Mouse (Mus musculus) cerebellum, postnatal 36 days (tissue): ENCODE data around the gene Rgl3.

ENCODE experiments used
- DNase-seq, 2 experiments: peaks; one replicate each; pipeline ENCODE4 v3.0.0; 2021 to 2022; ENCODE audit warnings: mixed read lengths in 2 of 2

Gene Rgl3

DNA sequence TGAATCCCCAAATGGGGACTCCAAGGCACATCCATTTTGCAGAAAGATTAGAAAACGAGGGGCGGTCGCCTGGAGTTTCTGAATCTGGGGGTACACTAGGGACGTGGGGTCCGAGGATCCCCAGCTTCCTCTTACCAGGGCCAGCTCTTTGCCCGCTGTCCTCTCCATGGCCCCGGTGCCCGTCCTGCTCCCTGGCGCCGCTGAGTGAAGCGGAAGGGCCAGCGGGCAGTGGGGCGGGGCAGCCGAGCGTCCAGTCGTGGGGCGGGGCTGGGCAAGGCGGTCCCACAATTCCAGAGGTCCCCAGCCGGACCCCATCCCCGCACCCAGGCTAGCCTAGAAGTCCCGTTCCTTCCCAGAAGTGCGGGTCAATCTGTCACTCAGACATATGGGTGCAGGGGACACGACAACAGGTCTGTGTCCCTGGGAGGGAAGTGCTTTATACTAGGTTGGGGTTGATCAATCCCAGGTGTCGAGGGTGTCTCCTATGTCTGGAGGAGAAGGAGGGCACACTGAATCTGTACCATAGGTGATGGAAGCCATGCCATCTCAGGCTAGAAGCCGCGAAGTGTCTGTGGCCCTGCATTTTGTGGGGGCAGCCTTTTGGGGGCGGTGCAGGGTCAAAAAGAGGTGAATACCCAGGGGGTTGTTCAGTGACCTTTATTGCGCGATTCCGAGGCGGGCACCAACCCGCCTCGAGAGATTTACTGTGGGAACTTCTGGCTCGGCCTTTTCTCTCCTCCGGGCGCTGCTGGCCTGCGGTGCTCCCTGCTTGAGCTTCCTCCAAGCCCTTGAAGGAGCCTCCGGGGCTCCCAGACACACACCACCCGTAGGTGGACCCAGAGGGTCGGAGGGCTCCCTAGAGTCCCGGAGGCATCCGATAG is at the start of gene Rgl3:
Rgl3 (minus strand) TSS at position 217 of the 881 bp plus-strand sequence.
- peak; percentile 76 to 83 for DNase-seq

DNA sequence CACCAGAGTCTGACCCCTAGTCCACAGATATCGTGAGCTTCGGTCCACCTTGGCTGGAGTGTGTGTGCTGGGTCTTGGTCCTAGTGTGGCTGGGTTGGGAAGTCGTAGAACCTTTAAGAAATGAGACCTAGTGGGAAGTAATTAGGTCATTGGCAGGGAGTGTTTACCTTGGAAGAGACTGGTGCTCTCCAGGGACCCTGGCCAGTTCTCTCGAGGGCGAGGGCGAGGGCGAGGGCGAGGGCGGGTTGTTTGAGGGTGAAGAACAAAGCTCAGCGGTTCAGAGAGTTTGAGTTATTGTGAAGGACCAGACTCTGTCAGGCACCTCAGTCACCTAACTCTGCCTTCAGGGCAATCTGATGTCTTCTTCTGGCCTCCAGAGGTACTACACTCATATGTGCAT is 48.6 kb upstream of the Rgl3 start:
- DNase-seq = no peak

DNA sequence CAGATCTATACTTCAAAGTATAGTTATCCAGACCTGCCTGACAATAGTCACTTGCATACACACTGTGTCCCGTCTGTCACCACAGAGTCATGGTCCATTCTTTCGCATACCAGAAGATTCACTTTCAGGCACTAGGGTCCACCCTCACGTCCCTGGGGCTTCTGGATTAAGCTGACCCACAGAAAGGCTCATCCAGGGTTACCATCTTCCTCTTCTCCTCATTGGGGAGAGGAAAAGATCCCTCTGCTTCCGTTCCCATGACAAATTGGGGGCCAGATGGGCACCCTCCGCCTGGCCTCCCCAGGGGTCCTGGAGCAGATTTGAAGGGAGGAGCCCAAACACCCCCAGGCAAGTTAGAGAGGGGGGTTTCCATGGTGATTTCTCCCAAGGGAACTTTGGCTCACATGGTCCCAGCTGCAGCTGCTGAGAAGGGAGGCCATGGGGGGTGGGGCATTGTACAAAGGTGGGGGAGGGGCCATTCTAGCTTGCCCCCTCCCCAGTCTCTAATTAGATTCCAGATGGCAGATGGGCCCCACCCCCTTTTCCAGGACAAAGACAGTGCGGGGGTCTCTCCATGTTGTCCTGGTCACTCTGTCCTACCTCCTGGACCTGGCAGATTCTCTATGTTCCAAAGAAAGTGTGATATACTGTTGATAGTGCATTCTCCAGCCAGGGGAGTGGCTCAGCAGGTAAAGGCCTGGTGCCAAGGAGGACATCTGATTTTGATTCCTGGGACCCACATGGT is 46.2 kb upstream of the Rgl3 start:
- peak; percentile 37 to 39 for DNase-seq

DNA sequence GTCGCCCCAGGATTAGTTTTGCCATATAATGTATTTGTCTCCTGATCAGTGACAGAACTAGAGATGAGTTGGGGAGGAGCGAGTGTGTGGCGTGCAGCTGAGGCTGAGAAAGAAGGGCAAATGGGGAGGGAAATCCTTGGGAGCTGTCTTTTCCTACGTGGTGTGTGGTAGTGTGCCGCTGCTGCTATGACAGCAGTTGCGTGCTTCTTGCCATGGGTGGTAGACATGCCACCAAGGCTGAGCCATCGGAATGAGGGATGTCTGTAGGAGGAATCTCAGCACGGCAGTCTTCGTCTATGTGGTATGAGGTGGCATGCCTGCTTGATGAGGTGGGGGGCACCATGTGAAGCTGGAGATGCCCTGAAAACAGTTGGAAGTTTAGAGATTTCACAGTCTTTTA is 41.1 kb upstream of the Rgl3 start:
- no peak for DNase-seq

DNA sequence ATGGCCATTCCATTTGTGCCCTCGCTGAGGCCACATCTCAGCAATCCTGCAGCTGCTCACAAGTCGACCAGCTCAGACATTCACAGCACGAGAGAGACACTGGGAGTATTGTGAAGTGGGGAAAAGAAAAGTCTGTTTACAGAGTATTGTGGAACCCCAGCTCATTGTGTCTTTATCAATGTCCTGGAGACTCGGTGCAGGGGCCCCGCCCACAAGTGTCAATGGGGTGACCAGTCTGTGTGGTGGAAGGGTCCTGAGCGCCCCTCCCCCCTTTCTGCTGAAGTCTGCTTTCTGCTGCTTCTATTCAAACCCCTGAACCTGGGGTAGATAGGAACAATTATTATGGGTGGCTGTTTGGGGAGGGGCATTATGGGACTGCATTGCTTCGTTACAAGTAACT is 39.2 kb upstream of the Rgl3 start:
- DNase-seq = no peak

DNA sequence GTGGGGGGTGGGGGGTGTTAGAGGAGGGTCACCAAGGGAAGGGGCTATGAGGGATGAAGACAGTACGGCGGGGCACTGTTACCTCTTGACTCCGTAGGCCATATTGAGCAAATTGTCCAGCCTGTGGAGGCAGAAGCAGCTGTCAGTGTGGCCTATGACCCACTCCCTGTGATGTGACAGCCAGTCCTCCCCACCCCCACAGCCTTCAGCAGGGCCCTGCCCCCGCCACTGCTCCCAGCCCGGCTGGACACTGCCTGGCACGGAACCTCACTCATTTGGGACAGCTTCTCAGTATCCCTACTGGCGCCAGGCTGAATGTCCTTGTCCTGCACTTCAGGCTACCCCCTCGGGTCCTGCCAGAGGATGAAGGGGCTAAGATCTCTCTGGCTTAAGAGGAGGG is 35.3 kb upstream of the Rgl3 start:
- DNase-seq = peak in 1 of 2 experiments; percentile 35

DNA sequence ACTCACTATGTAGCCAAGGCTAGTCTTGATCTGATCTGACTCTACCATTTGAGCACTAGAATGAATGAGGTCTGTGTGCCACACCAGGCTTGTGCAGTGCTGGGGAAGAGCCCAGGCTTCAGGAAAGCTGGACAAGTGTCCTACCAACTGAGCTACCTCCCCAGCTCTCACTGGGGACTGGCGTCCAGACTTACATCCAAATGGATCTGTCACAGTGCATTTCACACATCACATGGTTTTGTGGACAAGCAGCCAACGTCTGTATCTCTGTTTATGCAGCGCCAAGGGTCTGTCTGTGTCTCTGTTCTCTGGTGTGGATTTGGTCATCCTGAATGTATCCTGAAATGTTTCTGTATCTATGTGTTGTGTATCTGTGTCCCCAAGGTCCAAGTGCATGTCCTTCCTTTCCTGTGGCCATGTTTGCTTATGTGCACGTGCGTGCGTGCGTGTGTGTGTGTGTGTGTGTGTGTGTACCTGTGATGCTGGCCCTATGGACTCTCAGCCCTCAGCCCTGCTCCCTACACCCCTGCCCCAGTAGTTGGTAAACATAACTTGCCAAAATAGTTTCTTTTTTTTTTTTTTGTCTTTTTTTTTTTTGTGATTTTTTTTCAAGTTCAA is 28.1 kb upstream of the Rgl3 start:
- peak; percentile 60 to 63 for DNase-seq

DNA sequence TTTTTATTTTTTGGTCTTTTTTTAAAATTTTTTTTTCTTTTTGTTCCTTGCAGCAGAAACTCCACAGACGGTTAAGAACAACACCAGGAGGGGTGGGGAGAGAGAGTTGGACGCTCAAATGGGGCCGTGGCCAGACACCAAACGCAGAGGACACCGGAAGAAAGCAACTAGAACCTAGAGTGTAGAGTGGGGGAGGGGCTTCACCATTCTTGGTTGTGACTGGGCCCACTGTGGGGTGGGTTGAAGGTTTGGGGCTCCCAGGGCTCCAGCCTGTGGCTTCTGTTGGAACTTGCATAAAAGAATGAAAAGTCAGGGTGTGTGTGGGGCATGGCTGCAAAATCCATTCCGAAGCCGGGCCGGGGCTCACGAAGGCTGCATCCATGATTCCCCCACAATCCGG is 27.0 kb upstream of the Rgl3 start:
- DNase-seq = no peak

DNA sequence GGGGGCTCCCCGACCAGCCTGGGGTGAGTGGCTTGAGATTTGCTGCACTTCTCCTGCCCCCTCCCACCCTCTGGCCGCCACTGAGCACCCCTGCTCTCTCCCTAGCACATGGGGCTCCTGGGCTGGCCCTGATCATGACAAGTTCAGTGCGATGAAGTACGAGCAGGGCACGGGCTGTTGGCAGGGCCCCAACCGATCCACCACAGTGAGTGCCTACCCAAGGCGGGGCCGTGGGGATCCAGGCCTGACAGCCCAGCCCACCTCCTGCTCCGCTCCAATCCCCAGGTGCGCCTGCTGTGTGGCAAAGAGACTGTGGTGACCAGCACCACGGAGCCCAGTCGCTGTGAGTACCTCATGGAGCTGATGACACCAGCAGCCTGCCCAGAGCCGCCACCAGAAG is 23.5 kb upstream of the Rgl3 start:
- no peak for DNase-seq

DNA sequence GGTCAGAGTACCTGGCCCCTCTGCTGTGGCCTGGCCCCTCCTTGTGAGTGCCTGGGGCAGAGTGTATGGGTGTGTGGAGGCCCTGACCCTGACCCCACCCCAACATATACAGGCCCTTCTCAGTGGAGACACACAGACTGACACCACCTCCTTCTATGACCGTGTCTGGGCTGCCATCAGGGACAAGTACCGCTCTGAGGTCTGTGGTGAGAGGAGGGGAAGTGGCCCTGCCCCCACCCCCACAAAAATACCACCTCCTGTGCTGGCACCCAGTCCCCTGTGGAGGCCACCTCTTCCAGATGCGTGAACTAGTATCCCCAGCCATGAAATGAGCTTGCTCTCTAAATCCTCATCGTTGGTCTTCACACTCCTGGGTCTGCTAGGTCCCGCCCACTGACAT is 21.8 kb upstream of the Rgl3 start:
- no peak for DNase-seq

DNA sequence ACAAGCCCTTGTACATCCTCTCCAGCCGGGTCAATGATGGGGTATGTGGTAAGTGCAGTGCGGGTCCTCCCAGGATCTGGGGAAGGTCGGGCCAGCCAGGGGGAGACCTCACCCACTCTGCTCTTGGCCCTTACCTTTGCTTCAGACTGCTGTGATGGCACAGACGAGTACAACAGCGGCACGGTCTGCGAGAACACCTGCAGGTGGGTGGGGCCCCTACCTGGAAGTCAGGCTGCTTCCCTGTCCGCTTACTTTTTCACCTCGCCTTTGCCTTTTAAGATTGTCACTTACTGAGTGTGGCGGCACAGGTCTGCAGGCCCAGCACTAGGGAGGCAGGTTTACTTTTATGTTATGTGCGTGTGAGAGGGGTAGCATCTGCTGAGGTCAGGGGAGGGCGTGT is 15.3 kb upstream of the Rgl3 start:
- DNase-seq = no peak

DNA sequence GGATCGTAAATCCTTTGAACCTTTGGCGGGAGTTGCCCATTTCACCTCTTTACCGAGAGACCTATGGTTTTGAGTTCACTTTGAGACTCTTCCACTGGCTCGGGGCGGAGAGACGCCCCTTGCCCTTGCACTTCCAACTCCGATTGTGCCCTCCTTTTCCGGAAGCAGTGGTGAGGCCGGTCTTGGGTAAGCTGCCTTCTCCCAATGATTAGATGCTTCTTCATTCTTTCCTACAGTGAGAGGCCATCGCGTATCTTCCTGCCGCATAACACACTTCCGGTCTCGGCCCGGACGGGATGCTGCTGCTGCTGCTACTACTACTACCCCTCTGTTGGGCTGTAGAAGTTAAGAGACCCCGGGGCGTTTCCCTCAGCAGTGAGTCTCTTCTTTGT is 13.9 kb upstream of the Rgl3 start:
- no peak for DNase-seq

DNA sequence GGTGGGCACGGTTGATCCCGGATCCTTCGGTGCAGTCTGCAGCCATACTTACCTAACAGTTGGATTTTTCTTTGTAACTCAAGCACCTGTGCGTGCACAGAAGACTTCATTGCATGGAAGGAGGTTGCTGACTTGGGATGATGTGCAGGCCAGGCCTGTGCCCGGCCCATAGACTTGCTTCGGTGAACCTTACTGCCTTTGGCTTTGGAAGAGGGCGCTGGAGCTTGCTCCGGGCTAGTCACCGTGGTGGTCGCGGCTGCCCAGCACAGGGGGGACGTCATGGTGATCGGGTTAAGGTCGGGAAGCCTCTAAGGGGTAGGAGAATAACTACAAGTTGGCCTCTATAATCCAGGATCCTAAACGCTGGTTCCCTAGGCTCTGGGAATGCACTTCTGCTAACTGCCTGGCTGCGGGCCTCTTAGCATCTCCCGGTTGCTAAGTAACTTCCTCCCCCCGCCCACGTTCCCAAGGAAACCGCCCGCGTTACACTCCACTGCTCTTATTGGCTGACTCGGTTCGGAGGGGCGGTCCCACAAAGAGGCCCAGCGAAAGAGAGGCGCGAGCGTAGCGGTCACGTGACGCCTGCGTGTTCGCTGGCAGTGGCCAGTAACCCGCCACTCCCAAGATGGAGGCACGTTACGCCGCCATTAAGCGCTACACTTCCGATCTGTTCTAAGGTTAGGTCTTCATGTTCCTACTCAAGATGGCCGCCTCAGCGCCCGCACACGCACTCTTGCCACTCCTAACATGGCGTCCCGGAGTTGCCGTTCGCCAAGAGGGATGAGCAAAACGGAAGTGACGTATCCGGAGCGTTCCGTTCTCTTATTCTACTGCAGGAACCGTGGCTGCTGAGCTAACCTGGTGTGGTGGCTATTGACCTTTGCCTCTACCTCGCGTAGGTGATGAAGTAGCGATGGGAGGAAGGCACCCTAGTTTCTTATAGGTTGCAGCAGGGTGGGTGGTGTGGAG is 13.2 kb upstream of the Rgl3 start, which contains the start of the genes Ccdc151 and Prkcsh:
Ccdc151 (minus strand) TSS at position 441 of the 969 bp plus-strand sequence.
Prkcsh (plus strand) TSS at position 613 of the 969 bp plus-strand sequence.
- DNase-seq = peak; percentile 98 to 99

DNA sequence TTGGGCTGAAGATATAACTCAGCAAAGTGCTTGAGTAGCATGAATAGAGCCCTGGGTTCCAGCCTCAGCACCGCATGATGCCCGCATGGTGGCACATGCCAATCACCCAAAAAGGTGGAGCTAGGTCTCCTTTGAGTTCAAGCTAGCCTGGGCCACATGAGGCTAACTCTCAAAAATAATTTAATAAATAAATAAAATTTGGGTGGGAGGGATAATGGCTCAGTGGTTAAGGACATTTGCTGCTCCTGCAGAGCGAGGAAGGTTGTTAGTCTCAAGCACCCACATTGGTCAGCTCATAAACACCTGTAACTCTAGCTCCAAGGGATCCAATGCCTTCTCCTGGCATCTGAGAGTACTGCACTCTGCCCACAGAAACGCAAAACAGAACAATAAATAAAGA is 12.4 kb upstream of the Rgl3 start:
- DNase-seq = no peak

DNA sequence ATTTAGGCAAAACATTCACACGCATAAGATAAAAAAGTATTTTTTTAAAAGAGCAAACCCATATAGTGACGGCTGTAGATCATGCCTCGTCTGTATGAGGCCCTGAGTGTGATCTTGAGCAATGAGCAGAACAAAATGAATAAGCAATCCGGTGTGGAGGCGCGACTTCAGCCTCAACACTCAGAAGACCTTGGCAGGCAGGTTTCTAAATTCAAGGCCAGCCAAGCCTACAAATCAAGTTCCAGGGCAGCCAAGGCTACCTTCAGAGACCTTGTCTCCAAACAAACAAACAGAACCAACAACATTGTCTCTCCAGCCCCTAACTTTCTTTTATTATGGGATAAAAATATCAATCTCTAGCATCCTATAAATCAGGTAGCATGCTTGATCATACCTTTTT is 11.1 kb upstream of the Rgl3 start:
- no peak for DNase-seq

DNA sequence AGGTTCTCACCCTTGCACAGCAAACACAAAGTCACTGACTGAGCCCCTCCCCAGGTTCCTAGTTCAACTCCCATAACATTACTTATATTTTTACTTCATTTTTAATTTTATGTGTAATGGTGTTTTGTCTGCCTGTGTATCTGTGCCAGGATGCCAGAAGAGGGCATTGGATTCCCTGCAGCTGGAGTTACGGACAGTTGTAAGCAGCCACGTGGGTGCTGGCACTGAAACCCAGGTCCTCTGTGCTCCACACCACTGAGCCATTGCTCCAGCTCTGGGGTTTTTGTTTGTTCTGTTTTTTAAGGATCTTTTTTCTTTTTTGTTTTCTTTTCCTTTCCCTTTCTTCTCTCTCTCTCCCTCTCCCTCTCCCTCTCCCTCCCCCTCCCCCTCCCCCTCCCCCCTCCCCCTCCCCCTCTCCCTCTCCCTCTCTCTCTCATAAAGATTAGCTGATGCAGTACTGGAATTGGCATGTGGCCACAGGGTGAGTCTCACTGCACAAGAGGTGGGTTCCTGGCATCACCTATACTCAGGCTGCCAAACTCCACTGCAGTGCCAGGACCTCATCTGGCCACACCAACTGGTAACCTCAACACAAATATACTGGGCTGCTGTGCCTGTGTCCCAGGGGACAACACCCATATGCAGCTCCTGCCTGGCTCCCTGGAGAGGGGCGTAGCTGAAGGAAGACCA is 7.1 kb upstream of the Rgl3 start:
- no peak for DNase-seq

DNA sequence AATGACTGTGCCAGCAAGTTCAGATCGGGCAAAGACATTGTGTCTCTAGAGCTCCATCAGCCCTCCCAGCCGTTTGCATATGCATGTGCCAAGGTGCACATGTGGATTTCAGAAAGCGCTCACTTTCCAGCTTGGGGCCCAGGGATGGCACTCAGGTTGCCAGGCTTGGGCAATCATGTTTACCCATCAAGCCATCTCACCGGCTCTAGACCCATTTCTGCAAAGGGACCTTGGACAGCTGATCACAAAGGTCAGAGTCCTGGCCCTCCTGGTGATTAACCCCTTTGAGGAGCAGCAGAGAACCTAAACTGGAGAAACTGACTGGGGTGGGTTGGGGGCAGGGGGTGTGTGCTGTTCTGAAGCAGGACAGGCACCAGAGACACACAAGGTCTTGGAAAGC is 3.0 kb upstream of the Rgl3 start:
- DNase-seq = no peak

DNA sequence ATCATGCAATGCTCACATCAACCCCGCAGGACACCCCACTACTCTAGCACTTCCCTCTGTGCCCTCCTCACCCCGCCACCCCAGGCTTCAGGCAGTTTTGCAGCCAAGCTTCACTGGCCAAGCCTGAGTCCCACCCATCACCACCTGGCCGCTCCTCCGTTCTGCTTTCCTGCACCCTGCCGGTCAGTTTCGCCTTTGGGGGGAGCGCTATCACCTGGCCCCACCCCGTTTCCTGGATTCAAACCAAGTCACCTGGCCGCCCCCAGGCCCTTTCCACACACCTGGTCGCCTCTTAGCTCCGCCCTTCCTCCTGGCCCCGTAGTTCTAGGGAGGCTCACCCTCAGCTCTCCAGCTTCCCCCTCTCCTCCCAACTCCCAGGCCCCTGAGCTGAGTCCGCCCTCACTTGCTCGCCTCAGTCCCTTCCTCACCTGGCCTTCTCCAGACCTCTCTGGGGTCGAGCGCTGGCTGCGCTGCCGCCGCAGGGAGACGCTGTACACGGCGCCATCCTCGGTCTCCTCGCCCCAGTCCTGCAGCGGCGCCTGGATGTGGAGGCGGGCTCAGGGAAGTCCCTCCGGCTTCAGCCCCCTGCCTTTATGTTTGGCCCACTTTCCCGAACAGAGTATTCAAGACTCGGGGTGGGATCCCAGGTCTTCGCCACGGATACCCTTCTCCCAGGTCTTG is 685 bp downstream of the Rgl3 start:
- DNase-seq = peak; percentile 65 to 73

DNA sequence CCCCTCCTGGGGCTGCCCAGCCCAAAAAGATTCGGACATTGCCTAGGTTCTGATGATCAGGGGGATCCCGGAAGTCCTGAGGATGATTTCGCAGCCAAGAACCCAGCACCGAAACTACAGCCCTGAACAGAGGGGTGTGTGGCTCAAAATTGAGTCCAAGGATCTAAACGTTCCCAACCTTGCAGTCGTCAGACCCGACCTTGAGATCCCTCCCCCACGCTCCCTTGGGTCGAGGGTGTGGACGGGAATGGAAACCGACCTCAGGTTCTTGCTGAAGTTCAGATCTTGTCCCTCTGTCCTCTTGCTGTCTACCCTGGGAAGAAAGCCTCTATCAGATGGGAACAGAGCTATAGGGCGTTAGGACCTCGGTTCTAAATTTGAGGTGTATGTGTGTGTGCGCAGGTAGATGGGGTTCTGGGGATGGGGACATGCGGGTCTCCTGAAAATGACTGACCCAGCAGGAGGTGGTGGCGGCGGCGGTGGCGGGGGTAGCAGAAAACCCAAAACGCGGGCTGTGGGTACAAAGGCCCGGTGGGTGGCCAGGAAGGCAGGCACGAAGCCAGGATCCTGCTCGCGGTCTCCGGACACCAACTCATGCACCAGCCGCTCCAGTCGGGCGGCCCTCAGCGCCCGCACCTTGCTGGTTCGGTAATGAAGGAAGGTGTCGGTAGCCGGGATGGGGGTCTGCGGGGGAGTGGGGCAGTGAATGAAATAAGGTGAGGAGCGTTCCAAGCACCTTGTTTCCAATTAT is 1.5 kb downstream of the Rgl3 start:
- DNase-seq = peak; percentile 73 to 76

DNA sequence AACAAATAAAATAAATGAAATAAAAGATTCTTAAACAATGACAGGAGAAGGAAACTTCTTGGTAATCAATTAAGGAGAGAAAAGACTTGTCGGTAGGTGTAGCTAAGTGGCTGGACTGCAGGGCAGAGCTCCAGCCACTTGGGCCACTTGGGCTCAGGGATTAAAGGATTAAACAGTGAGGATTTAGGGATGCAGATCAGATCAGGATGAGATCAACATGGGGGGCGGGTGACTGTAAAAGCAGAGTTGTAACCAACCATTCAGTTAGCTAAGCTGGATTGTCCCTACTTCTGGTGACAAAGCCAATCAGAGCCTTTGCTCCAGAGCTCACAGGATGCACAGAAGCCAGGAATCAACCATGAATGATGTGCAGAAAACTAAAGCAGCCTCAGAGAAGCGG is 5.3 kb downstream of the Rgl3 start:
- no peak for DNase-seq
